Mouse (Mus musculus): ENCODE measurements around the gene Gm10778. TPM values are rescaled to one million over a fixed set of nuclear protein-coding genes. Genes with fewer than 3 reads are reported as not detected.

The Gm10778 gene
- polyA plus RNA-seq, 2 experiments = 2.8 to 3.8 TPM

- 95% methylated on average over 2 of the region's 2 CpGs for WGBS
- H3K36me3 ChIP-seq (ENCODE audit: control insufficient read depth, insufficient read depth, low read length) = no peaks in the 10 kb centered on the region
- no peak overlapping the region for H3K27ac ChIP-seq (replicated peaks; ENCODE audit: low read depth, low read length)
- no peak for DNase-seq (ENCODE audit: low spot score)
- H3K27me3 ChIP-seq (ENCODE audit: control insufficient read depth, insufficient read depth, low read length) = no peaks in the 10 kb centered on the region
- no peak for TF ChIP-seq POLR2A (IDR thresholded peaks at IDR 0.05; ENCODE audit: borderline replicate concordance, extremely low read depth, insufficient read depth, insufficient read length)
- H3K4me3 ChIP-seq (replicated peaks; ENCODE audit: low read length) = no peak overlapping the region
- peaks cover 13% of the 10 kb centered on the region for H3K4me1 ChIP-seq (ENCODE audit: control insufficient read depth, insufficient read depth, low read length)
- ATAC-seq (ENCODE audit: low FRiP score, low read depth) = no peak
- no peaks in the 10 kb centered on the region for H3K9me3 ChIP-seq (ENCODE audit: control insufficient read depth, low read length)
- H3K4me2 ChIP-seq (replicated peaks; ENCODE audit: low read depth, low read length, severe bottlenecking) = no peak overlapping the region
- H3K9ac ChIP-seq (ENCODE audit: low read depth, low read length, severe bottlenecking) = no peak overlapping the region
Observed at GRCm38 (mm10) chr10:81641566-81641965, 7.3 kb upstream of the Gm10778 start.

GRCm38 (mm10) chr10:81641978-81642647 lies 6.7 kb upstream of the Gm10778 start:
- Histone ChIP-seq H3K36me3 (ENCODE audit: control insufficient read depth, insufficient read depth, low read length) (no peaks in the 10 kb centered on the region), H3K4me2 (replicated peaks; ENCODE audit: low read depth, low read length, severe bottlenecking) (peak overlapping the region; percentile 84), H3K27ac (replicated peaks; ENCODE audit: low read depth, low read length) (no peak overlapping the region), H3K9ac (ENCODE audit: low read depth, low read length, severe bottlenecking) (peak overlapping the region; percentile 89; the same call in 1 of the 2 replicates), H3K4me3 (replicated peaks; ENCODE audit: low read length) (peak overlapping the region; percentile 78), H3K9me3 (ENCODE audit: control insufficient read depth, low read length) (no peaks in the 10 kb centered on the region), H3K27me3 (ENCODE audit: control insufficient read depth, insufficient read depth, low read length) (no peaks in the 10 kb centered on the region), H3K4me1 (ENCODE audit: control insufficient read depth, insufficient read depth, low read length) (peaks cover 13% of the 10 kb centered on the region)
- ATAC-seq (ENCODE audit: low FRiP score, low read depth) (no peak), DNase-seq (ENCODE audit: low spot score) (no peak)
- WGBS = 76% methylated on average over 8 of the region's 8 CpGs
- TF ChIP-seq POLR2A (IDR thresholded peaks at IDR 0.05; ENCODE audit: borderline replicate concordance, extremely low read depth, insufficient read depth, insufficient read length) = no peak

GRCm38 (mm10) chr10:81642648-81643448 lies 6.0 kb upstream of the Gm10778 start:
- Histone ChIP-seq H3K9me3 (ENCODE audit: control insufficient read depth, low read length) (no peaks in the 10 kb centered on the region), H3K4me3 (replicated peaks; ENCODE audit: low read length) (peak overlapping the region; percentile 78), H3K36me3 (ENCODE audit: control insufficient read depth, insufficient read depth, low read length) (no peaks in the 10 kb centered on the region), H3K4me1 (ENCODE audit: control insufficient read depth, insufficient read depth, low read length) (peaks cover 13% of the 10 kb centered on the region), H3K4me2 (replicated peaks; ENCODE audit: low read depth, low read length, severe bottlenecking) (peak overlapping the region; percentile 84), H3K27me3 (ENCODE audit: control insufficient read depth, insufficient read depth, low read length) (no peaks in the 10 kb centered on the region), H3K27ac (replicated peaks; ENCODE audit: low read depth, low read length) (peak overlapping the region; percentile 93), H3K9ac (ENCODE audit: low read depth, low read length, severe bottlenecking) (peak overlapping the region; percentile 89)
- ATAC-seq (ENCODE audit: low FRiP score, low read depth) (no peak), DNase-seq (ENCODE audit: low spot score) (no peak)
- 18% methylated on average over 24 of the region's 24 CpGs for WGBS
- no peak for TF ChIP-seq POLR2A (IDR thresholded peaks at IDR 0.05; ENCODE audit: borderline replicate concordance, extremely low read depth, insufficient read depth, insufficient read length)

- peaks cover 13% of the 10 kb centered on the region for H3K4me1 ChIP-seq (ENCODE audit: control insufficient read depth, insufficient read depth, low read length)
- peak overlapping the region; percentile 93 for H3K27ac ChIP-seq (replicated peaks; ENCODE audit: low read depth, low read length)
- H3K4me3 ChIP-seq (replicated peaks; ENCODE audit: low read length) = peak overlapping the region; percentile 78
- H3K9me3 ChIP-seq (ENCODE audit: control insufficient read depth, low read length) = no peaks in the 10 kb centered on the region
- ATAC-seq (ENCODE audit: low FRiP score, low read depth) (peak; percentile 93), DNase-seq (ENCODE audit: low spot score) (peak; percentile 95)
- peak overlapping the region; percentile 84 for H3K4me2 ChIP-seq (replicated peaks; ENCODE audit: low read depth, low read length, severe bottlenecking)
- no peaks in the 10 kb centered on the region for H3K36me3 ChIP-seq (ENCODE audit: control insufficient read depth, insufficient read depth, low read length)
- H3K27me3 ChIP-seq (ENCODE audit: control insufficient read depth, insufficient read depth, low read length) = no peaks in the 10 kb centered on the region
- peak overlapping the region; percentile 89 for H3K9ac ChIP-seq (ENCODE audit: low read depth, low read length, severe bottlenecking)
- TF ChIP-seq POLR2A (IDR thresholded peaks at IDR 0.05; ENCODE audit: borderline replicate concordance, extremely low read depth, insufficient read depth, insufficient read length) = 0 out of 2 replicates have a peak, but pooled peaks have one; percentile 57
- WGBS = under 1% methylated on average over 68 of the region's 75 CpGs
Observed at GRCm38 (mm10) chr10:81643449-81644055, 5.3 kb upstream of the Gm10778 start.

- no peak for TF ChIP-seq POLR2A (IDR thresholded peaks at IDR 0.05; ENCODE audit: borderline replicate concordance, extremely low read depth, insufficient read depth, insufficient read length)
- DNase-seq (ENCODE audit: low spot score) = no peak
- 58% methylated on average over 2 of the region's 2 CpGs for WGBS
- Histone ChIP-seq H3K4me2 (replicated peaks; ENCODE audit: low read depth, low read length, severe bottlenecking) (peak overlapping the region; percentile 84), H3K4me1 (ENCODE audit: control insufficient read depth, insufficient read depth, low read length) (peaks cover 13% of the 10 kb centered on the region), H3K9me3 (ENCODE audit: control insufficient read depth, low read length) (no peaks in the 10 kb centered on the region), H3K9ac (ENCODE audit: low read depth, low read length, severe bottlenecking) (peak overlapping the region; percentile 89; the same call in 1 of the 2 replicates), H3K27me3 (ENCODE audit: control insufficient read depth, insufficient read depth, low read length) (no peaks in the 10 kb centered on the region), H3K36me3 (ENCODE audit: control insufficient read depth, insufficient read depth, low read length) (no peaks in the 10 kb centered on the region), H3K4me3 (replicated peaks; ENCODE audit: low read length) (peak overlapping the region; percentile 78), H3K27ac (replicated peaks; ENCODE audit: low read depth, low read length) (peak overlapping the region; percentile 93)
- ATAC-seq (ENCODE audit: low FRiP score, low read depth) = no peak
Observed at GRCm38 (mm10) chr10:81644162-81644561, 4.7 kb upstream of the Gm10778 start.

All from limb, embryonic 14.5 days (tissue).